Mouse (Mus musculus): ENCODE measurements at regions not wholly inside any gene's neighbourhood (a gene's known extent, or its start where the extent isn't known, plus 50 kb on each side); places are given as distances from the start of the nearest gene placed in this dataset.

- dilution Hi-C loops (cut with MboI; ENCODE audit: extremely low pct_ligation_motif_present, extremely low pct_unique_long_range_greater_than_20kb, low sequenced_read_pairs) (no loop called here), in situ Hi-C loops (cut with MboI; ENCODE audit: low pct_ligation_motif_present, low pct_unique_long_range_greater_than_20kb, low sequenced_read_pairs) (no loop called here)
- H3K36me3 ChIP-seq (replicated peaks in 1 of 2; ENCODE audit: control insufficient read depth in 1 of 2, insufficient read depth in 1 of 2, low read length in 1 of 2) = no peaks in the 10 kb centered on the region
- no peak for TF ChIP-seq ZC3H11A (IDR thresholded peaks at IDR 0.05; ENCODE audit: low read depth, low read length)
- no peak for TF ChIP-seq TBP (conservative IDR thresholded peaks at IDR 0.05; ENCODE audit: low read depth, low read length)
- no peak for TF ChIP-seq MXI1 (IDR thresholded peaks at IDR 0.05; ENCODE audit: low read depth, low read length)
- H3K4me1 ChIP-seq (ENCODE audit: control insufficient read depth in 1 of 2, insufficient read depth in 2 of 2) = peaks cover 0 to 5% of the 10 kb centered on the region in 2 experiments; a peak in 1 of 4 replicates
- H3K9ac ChIP-seq (ENCODE audit: insufficient read depth, low read depth) = no peak overlapping the region
- no peaks in the 10 kb centered on the region for H3K27me3 ChIP-seq (replicated peaks)
- no peak overlapping the region for H3K27ac ChIP-seq (ENCODE audit: insufficient read depth, low read depth)
- H3K9me3 ChIP-seq (replicated peaks; ENCODE audit: low read length) = no peaks in the 10 kb centered on the region
- DNase-seq (ENCODE audit: extremely low read depth) = no peak
- H3K4me2 ChIP-seq (ENCODE audit: insufficient read depth, low read depth, poor library complexity, severe bottlenecking) = no peak overlapping the region
- no peak overlapping the region for H3K4me3 ChIP-seq (replicated peaks in 1 of 3; ENCODE audit: low read depth in 2 of 3, low read length in 2 of 3, poor library complexity in 1 of 3)
- H3K79me2 ChIP-seq (replicated peaks; ENCODE audit: control insufficient read depth, extremely low read depth, insufficient read depth, poor library complexity, severe bottlenecking) = no peaks in the 10 kb centered on the region
These were observed 598.2 kb downstream of the 9430069I07Rik start for GRCm38 (mm10) chr15:33759496-33759895.

- no peak overlapping the region for H3K4me3 ChIP-seq (replicated peaks in 1 of 3; ENCODE audit: low read depth in 2 of 3, low read length in 2 of 3, poor library complexity in 1 of 3)
- in situ Hi-C loops (cut with MboI; ENCODE audit: low pct_ligation_motif_present, low pct_unique_long_range_greater_than_20kb, low sequenced_read_pairs) (no loop called here), dilution Hi-C loops (cut with MboI; ENCODE audit: extremely low pct_ligation_motif_present, extremely low pct_unique_long_range_greater_than_20kb, low sequenced_read_pairs) (no loop called here)
- TF ChIP-seq SIN3A (IDR thresholded peaks at IDR 0.05; ENCODE audit: low read length) (no peak), POLR2A (IDR thresholded peaks at IDR 0.05; ENCODE audit: low read depth, low read length) (no peak), POLR2AphosphoS2 (IDR thresholded peaks at IDR 0.05; ENCODE audit: low read depth, low read length) (no peak)
- DNase-seq (ENCODE audit: extremely low read depth) = no peak
- no peak overlapping the region for H3K9ac ChIP-seq (ENCODE audit: insufficient read depth, low read depth)
- no peaks in the 10 kb centered on the region for H3K36me3 ChIP-seq (replicated peaks in 1 of 2; ENCODE audit: control insufficient read depth in 1 of 2, insufficient read depth in 1 of 2, low read length in 1 of 2)
- H3K27me3 ChIP-seq (replicated peaks) = no peaks in the 10 kb centered on the region
- H3K27ac ChIP-seq (ENCODE audit: insufficient read depth, low read depth) = no peak overlapping the region
- H3K4me1 ChIP-seq (ENCODE audit: control insufficient read depth in 1 of 2, insufficient read depth in 2 of 2) = peaks cover 0 to 5% of the 10 kb centered on the region in 2 experiments; a peak in 1 of 4 replicates
- no peak overlapping the region for H3K4me2 ChIP-seq (ENCODE audit: insufficient read depth, low read depth, poor library complexity, severe bottlenecking)
- H3K79me2 ChIP-seq (replicated peaks; ENCODE audit: control insufficient read depth, extremely low read depth, insufficient read depth, poor library complexity, severe bottlenecking) = no peaks in the 10 kb centered on the region
- no peaks in the 10 kb centered on the region for H3K9me3 ChIP-seq (replicated peaks; ENCODE audit: low read length)
These were observed 598.9 kb downstream of the 9430069I07Rik start for GRCm38 (mm10) chr15:33758771-33759170.

All from CH12.LX (cell line).